Mouse (Mus musculus): ENCODE measurements around the gene Rbbp8nl.

The Rbbp8nl gene

DNA sequence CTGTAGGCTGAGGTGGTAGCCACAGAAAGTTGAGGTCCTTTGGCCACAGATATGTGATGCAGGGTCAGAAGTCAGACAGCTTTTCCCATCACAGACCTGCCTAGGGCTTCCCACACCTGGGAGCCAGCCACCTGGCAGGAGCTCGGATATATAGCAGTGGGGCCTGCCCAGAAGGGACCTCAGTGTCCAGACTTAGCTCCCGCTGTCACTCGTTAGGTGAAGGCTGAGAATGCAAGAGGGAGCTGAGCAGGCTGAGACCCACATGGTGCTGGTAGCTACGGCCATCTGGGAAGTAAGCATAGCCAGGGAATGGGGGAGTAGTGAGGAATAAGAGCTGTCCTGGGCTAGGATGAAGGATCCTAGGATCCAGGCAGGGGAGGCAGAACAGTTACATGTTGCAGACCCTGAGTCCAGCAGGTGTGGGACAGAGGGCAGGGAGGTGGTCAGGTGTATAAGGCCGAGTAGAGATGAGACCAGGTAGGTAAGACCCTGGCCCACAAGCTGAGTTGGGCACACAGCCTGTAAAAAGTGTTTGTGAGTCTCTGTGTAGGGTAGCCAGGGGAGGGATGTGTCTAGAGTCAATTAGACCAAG lies 17.8 kb downstream of the Rbbp8nl start:
- no peak for TF ChIP-seq GATA4 (IDR thresholded peaks at IDR 0.05; ENCODE audit: insufficient replicate concordance, low read length)

DNA sequence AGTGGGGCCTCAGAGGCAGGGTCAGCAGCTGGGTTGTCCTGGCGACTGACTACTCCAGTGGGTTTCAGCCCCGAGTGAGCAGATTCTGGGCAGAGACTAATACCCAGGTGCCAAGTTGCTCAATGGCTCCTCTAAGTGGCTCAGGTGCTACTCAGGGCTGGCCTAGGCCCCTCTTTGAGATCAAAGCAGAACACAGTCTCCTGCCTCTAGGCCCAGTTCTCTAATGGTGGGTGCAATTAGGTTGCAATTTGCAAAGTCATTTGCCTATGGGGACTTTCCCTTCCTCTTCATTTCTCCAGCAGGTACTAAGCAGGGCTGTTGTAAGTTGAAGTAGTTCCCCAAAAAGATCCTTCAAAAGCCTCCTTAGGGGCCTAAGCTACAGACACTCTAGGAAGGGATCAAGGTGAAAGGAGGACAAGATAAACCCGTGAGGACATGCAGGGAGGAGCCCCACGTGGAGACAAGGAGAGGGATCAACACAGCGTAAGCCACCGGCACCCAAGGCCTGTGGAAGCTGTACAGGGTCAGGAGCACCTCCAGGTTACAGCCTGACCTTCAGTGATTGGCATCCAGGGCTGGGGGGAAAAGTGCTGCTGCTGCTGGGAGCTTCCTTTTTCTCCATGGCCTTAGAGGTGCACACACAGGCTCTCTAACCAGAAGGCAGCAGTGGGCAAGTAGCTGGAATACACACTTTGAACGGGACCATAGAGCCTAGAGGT lies 19.0 kb downstream of the Rbbp8nl start:
- TF ChIP-seq GATA4 (IDR thresholded peaks at IDR 0.05; ENCODE audit: insufficient replicate concordance, low read length): no peak

DNA sequence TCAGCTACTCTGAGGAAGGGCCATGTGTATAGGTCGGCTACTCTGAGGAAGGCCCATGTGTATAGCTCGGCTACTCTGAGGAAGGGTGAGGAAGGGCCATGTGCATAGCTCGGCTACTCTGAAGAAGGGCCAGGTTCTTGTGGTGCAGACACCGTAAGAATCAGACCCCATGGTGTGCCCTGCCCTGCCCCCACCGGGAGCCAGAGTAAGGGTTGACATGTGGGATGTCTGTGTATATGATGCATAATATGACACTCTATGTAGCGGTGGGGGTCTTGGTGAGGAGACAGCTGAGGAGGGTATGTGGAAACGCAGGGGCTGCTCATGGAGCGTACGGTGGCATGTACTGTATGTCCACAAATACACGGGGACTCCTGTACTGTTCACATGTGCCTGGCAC lies 20.4 kb downstream of the Rbbp8nl start:
- TF ChIP-seq GATA4 (IDR thresholded peaks at IDR 0.05; ENCODE audit: insufficient replicate concordance, low read length): no peak

DNA sequence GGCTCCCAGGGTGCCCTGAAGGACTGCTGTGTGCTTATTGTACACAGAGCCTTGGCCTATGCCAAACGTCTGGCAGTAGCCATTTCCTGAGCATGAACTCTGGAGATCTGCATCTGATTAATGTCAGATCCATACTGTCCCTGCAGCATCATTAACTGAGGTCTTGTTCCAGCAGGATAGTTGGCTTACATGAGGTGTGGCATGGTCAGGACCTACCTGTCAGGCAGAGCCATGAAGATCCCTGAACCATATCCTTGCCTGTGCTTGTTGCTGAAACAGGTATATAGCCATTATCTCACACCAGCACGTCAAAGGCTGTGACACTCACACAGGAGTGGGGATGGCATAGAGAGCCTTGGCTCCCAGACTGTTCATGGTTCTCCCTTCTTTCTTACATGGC lies 21.7 kb downstream of the Rbbp8nl start:
- no peak for TF ChIP-seq GATA4 (IDR thresholded peaks at IDR 0.05; ENCODE audit: insufficient replicate concordance, low read length)

DNA sequence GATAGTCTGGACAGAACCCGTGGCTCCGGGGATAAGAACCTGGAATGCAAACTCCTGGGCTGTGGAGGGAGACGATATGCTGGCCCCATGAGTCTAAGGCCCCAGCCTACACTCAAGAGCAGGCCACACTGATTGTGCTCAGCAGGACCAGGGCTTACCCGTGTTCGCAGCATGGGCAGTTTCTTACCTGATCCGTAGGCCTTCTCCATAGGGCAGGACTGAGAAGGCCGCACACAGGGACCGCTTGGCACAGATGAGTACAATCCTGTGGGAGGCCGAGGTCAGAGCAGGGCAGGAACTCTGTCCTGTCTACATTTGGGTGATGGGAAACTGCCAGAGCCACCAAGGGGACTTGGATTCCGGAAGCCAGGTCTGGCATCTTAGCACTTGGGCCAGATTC lies 26.8 kb downstream of the Rbbp8nl start:
- TF ChIP-seq GATA4 (IDR thresholded peaks at IDR 0.05; ENCODE audit: insufficient replicate concordance, low read length): no peak

DNA sequence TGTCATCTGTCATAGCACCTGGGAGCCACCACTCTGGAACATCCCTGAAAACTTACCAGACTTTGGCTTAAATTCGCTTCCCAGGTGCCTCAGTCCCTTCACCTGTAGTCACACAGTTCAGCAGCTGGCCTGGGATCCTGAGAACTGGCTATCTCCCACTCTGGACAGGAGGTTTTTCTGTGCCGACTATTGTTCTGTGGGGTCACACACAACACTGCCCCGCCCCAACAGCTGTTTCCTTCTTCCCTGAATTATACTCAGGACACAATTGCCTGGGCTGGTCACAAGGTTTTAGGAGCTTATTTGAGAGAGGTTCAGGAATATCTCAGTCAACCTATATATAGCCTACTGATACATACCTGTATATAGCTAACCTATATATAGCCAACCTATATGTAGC lies 27.2 kb downstream of the Rbbp8nl start:
- no peak for TF ChIP-seq GATA4 (IDR thresholded peaks at IDR 0.05; ENCODE audit: insufficient replicate concordance, low read length)

DNA sequence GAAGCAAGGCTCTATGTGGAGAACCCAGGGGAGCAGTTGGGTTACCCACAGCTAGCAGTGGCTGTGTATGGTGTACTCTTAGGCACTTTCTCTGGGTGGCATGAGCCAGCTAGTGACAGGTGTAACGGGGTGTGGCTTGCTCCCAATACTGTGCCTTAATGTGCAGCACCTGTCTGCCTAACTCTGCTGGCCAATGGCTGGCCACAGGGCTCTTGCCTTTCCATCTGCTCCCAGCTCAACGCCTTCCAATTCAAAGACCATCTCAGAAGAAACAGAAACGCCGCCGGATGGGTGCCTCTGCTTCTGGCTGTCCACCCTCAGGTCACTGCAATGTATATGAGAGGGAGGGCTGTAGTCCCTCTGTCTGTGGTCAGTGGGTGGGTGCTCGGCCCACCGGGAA lies 27.8 kb downstream of the Rbbp8nl start:
- TF ChIP-seq GATA4 (IDR thresholded peaks at IDR 0.05; ENCODE audit: insufficient replicate concordance, low read length): no peak

DNA sequence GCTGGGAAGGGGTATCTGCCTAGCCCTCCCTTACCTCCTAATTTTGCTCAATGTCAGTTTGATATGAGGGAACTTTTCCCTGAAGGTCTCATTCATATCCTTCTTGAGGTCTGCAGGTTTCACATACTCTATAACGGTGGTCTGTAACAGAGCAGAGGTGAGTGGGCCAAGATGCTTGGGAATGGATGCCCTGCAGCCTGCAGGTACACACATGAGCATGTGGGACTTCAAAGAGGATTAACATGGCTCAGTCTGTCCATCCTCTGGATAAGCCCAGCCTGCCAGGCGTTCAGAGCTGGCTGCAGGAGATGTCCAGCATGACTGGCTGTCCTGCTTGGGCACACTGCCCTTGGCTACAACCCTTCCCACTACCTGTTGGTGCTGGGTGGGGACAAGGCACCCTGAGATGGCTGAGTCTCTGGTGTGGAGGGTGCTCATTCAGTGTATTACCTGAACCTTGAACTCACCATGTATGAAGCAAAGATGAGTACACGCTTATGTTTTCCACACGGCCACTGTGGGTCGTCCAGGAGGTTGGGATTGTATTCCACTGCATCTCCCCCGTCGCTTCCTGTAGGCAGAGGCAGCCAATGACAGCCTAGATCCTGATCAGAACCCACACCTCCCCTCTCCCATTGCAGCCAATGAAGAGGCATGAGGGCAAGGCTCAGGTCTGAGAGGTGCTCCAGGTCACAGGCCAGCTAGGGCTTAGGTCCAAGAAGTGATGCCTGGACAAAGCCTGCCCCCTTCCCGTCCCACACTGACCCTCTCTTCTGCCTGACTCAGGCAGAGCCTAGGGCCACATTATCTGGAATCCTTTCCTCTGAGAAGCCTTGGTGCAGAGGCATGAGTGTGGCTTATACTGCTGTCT lies 28.8 kb downstream of the Rbbp8nl start:
- TF ChIP-seq GATA4 (IDR thresholded peaks at IDR 0.05; ENCODE audit: insufficient replicate concordance, low read length): no peak

DNA sequence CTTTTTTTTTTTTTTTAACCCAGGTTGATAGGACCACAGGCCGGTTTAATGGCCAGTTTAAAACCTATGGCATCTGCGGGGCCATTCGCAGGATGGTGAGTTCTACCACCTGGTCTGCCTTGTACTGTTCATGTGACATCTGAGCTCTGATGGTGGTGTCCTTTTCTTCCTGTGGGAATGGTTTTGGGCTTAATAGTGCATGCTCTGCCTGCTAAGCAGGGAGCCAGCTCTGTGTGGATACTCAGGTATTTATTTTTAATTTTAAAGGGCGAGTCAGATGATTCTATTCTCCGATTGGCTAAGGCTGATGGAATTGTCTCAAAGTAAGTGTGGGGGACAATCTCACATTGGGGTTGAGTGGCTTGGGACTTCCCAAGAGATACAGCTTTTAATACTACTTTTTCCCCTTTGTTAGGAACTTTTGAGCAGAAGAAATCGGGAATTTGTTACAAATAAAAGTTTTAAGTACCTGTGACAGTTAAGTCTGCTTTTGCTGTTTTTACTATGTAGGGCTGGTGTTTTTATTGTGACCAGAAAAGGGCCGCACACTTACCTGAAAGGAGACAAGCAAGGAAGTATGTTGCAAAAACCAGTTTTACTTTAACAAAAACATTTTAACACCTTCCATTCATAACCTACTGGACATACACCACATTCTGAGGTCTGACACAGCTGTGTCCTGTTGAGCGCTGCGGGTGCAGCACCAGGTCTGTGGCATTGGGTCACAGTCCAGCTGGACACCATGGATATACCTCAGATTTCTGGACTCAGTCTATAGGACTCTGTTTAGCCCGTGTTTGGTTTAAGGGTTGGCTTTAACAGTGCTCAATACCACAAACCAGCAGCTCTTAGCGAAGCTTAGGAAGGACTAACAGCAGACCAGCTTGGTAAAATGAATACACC lies 31.5 kb downstream of the Rbbp8nl start:
- TF ChIP-seq GATA4 (IDR thresholded peaks at IDR 0.05; ENCODE audit: insufficient replicate concordance, low read length): no peak

DNA sequence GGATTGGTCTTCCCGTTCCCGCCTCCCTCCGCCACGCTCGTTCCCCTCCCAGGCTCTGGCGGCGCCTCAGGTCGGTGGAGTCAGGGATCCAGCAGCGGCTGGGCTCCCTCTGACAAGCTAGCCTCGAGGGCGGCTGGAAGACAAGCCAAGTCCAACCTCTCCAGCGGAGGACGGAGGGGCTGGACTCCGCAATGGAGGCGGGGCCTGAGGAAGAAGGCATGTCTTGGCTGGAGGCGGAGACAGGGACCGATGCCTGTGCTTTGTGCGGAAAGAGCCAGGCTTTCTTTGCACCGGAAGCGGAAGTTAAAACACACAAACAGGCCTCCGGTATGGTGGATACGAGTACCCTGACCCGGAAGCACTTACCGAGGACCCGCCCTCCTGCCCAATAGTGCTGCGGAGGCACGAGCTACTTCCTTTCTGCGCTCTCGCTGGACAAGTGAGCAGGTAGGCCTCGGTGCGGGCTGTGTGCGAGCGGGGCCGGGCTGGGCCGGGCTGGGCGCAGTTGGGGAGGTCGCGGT lies 32.6 kb downstream of the Rbbp8nl start, which contains the start of gene Rps21:
Gene Rps21 (plus strand): TSS at position 377 of the 521 bp plus-strand sequence.
- no peak for TF ChIP-seq GATA4 (IDR thresholded peaks at IDR 0.05; ENCODE audit: insufficient replicate concordance, low read length)

DNA sequence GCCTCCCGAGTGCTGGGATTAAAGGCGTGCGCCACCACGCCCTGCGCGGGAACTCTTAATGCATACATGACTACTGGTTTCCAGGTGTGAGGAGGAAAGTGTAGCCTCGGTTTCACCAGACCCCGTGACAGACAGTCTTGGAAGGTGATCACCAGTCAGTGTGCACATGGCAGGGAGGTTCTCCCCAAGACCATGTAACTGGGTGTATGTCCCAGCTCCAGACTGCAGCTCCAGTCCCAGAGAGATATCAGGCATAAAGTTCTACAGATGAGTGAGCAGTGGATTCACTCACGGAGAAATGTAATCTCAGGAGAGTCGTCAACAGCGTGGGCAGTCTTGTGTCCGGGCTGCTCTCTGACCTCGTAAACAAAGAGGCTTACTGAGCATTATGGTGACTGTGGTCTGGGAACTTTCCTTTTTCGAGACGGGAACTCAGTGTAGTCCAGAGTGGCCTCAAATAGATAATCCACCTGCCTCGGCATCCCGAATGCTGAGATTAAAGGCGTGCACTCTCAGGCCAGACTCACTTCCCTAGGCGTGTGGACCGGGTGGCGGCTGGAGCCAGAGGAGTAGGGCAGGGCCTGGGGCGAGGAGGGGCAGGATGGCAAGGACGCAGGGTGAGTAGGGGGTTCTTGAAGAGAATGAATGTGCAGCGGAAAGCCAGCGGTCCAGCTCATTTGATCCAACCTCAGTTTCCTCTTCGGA lies 33.2 kb downstream of the Rbbp8nl start:
- no peak; the same call in 1 of the 2 replicates for TF ChIP-seq GATA4 (IDR thresholded peaks at IDR 0.05; ENCODE audit: insufficient replicate concordance, low read length)

DNA sequence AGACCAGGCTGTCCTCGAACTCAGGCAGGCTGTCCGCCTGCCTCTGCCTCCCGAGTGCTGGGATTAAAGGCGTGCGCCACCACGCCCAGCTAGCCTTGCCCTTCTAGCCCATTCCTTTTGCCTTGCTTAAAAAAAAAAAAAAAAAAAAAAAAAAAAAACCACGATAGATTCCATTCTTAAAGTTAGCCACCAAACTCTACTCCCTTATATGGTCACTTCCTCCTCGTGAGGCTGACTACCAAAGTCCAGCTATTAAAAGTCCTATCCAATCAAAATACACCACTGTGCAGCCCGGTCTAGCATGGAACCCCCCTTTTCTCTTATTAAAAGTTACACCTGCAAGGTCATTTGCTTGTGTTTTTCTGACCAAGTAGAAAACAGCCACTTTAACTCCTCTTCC lies 34.0 kb downstream of the Rbbp8nl start:
- TF ChIP-seq GATA4 (IDR thresholded peaks at IDR 0.05; ENCODE audit: insufficient replicate concordance, low read length): no peak

DNA sequence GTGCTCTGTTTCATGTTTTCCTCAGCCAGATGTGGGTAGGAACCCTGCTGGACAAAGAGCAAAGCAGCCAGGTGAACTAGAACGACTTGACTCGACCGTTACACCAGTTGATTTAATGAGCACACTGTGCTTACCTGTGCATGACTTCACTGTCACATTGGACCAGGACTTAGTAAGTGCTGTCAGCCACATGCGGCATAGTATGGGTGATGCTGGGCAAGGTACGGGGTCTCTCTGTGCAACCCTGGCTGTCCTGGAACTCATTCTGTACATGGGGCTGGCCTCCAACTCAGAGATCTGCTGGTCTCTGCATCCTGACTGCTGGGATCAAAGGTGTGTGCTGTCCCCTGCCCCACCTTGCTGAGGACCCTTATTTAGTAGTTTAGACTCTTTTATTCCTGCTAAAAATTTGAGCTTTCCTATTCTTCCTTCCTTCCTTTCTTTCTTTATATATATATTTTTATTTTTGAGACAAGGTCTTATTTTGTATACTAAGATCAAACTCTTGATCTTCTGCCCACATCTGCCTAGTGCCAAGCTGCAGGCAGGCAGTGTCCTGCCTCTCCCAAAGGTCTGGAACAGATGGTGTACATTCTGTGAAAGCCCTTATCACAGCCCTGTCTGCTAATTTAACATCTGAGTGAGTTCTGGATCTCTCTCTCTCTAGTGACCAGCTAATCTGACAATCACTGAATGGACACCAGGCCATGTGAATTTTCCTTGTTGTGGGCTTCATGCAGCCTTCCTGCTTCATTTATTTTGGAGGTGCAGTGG lies 35.1 kb downstream of the Rbbp8nl start:
- TF ChIP-seq GATA4 (IDR thresholded peaks at IDR 0.05; ENCODE audit: insufficient replicate concordance, low read length): no peak

Data from liver, adult (tissue).